14 mouse cellular contexts compared by ENCODE assay signal in the genomic region with DNA sequence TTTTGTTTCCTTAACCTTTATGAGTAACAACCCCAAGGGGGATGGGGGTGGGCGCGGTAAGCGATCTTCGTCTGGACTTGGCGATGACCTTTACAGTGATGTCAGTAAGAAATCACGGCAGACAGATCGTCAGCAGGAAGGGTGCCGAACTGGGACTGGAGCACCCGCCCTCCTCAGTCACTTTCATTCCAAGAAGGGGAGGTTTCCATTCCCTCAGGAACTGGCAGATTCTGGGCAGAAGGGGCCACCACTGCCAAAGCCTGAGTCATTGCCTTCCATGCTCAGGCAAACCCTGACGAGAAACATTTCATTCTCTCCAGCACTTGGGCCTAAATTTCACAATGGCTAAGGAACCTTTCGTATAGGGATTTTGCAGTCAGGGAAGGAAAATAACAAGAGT. TPM values are rescaled to one million over a fixed set of nuclear protein-coding genes. Genes with fewer than 3 reads are reported as not detected.
A peak's percentile ranks its signal among the peaks of the same experiment; 100 is the strongest.
DNase-seq lines count a peak whose midpoint lies in the region; ATAC-seq lines count a peak whose summit lies in the region.
"Had no signal": no experiment of that assay in that cellular context is flagged by ENCODE, and none has a peak within 500 bp of the region (broad histone marks: within the 10 kb centered on the region; RNA-seq: fewer than 3 reads in every experiment).

No protein-coding gene starts in this region.

- H3K9me3 ChIP-seq in kidney, embryonic 14.5 days (ENCODE audit: control insufficient read depth, low read length): no peaks in the 10 kb centered on the region
- H3K9me3 ChIP-seq: limb, embryonic 15.5 days; neural tube, embryonic 13.5 days had no signal

- WGBS in kidney, embryonic 14.5 days: 40% methylated on average over 11 of the region's 11 CpGs

- DNase-seq in kidney, postnatal 36 days: peak; percentile 16 to 18
- DNase-seq in adrenal gland, adult 18-20 months (ENCODE audit: low spot score in 2 of 2): peak; percentile 44 to 50
- DNase-seq in gastrocnemius, postnatal 36 days: peak; percentile 70 to 72
- peak; percentile 4 for DNase-seq in ovary, postnatal 10 days (ENCODE audit: low spot score)
- no peak for DNase-seq in embryo, embryonic 9.5 days (ENCODE audit: extremely low spot score)
- DNase-seq in cerebellum, adult 8-10 months: no peak
- DNase-seq: thymus, postnatal 36 days had no signal

- ATAC-seq in kidney, embryonic 14.5 days (ENCODE audit: low FRiP score, low TSS enrichment): no peak
- ATAC-seq in CD4-positive, CD25-positive, alpha-beta regulatory T cell, adult 4 months: no peak
- ATAC-seq: hindbrain, postnatal 0 days had no signal

- no peak overlapping the region for H3K4me2 ChIP-seq in kidney, embryonic 14.5 days (replicated peaks; ENCODE audit: low read depth, low read length)
- H3K4me2 ChIP-seq: limb, embryonic 15.5 days; neural tube, embryonic 13.5 days had no signal

- intact Hi-C loops in gastrocnemius, postnatal 36 days (cut with DNase I): no loop called here

- H3K36me3 ChIP-seq in kidney, embryonic 14.5 days (ENCODE audit: control insufficient read depth, insufficient read depth, low read length): peaks cover 13% of the 10 kb centered on the region

- no peak overlapping the region for H3K9ac ChIP-seq in kidney, embryonic 14.5 days (ENCODE audit: low read depth, low read length)
- H3K9ac ChIP-seq: limb, embryonic 15.5 days; neural tube, embryonic 13.5 days had no signal

- no peaks in the 10 kb centered on the region for H3K27me3 ChIP-seq in kidney, embryonic 14.5 days (ENCODE audit: control insufficient read depth, insufficient read depth, low read length)
- H3K27me3 ChIP-seq: limb, embryonic 15.5 days; neural tube, embryonic 13.5 days had no signal

- no peaks in the 10 kb centered on the region for H3K4me1 ChIP-seq in kidney, embryonic 14.5 days (ENCODE audit: control insufficient read depth, insufficient read depth, low read length)
- H3K4me1 ChIP-seq: limb, embryonic 15.5 days; neural tube, embryonic 13.5 days had no signal

- no peak overlapping the region for H3K4me3 ChIP-seq in kidney, embryonic 14.5 days (ENCODE audit: low read length)
- H3K4me3 ChIP-seq: limb, embryonic 15.5 days; neural tube, embryonic 13.5 days had no signal

- no peak overlapping the region for H3K27ac ChIP-seq in kidney, embryonic 14.5 days (ENCODE audit: low read depth, low read length)
- H3K27ac ChIP-seq: hindbrain, postnatal 0 days; limb, embryonic 15.5 days; neural tube, embryonic 13.5 days had no signal

RNA-seq across cellular contexts. Expression of a gene that starts 13.8 kb away (rescaled TPM):
- polyA plus RNA-seq in kidney, embryonic 14.5 days (2014; fragmentation: Nextera tagmentation; extraction: Ambion mirVana): 36.5 and 51.0 TPM in 2 replicates
- total RNA-seq in adrenal gland, adult 18-20 months (2021): 10 to 100 TPM; 68.0 to 84.4 TPM
- 10 to 100 TPM; 44.6 to 52.2 TPM for total RNA-seq in gastrocnemius, postnatal 36 days (2021)
- polyA plus RNA-seq in CD4-positive, CD25-positive, alpha-beta regulatory T cell, adult 4 months (2017; shearing (Covaris generic)): 10 to 100 TPM; 12.9 to 18.1 TPM

RNA-seq across cellular contexts. Expression of a gene that starts 26.6 kb away (rescaled TPM):
- 8.2 and 12.2 TPM in 2 replicates for polyA plus RNA-seq in kidney, embryonic 14.5 days (2014; fragmentation: Nextera tagmentation; extraction: Ambion mirVana)
- 10 to 100 TPM; 67.1 to 73.7 TPM for total RNA-seq in adrenal gland, adult 18-20 months (2021)
- total RNA-seq in gastrocnemius, postnatal 36 days (2021): 10 to 100 TPM; 10.2 TPM
- 10 to 100 TPM in 1 of 2 experiments, 1 to 10 TPM in 1; 10.0 to 12.1 TPM for polyA plus RNA-seq in CD4-positive, CD25-positive, alpha-beta regulatory T cell, adult 4 months (2017; shearing (Covaris generic))

RNA-seq across cellular contexts. Expression of a gene that starts 43.9 kb away (rescaled TPM):
- not detected in 2 replicates for polyA plus RNA-seq in kidney, embryonic 14.5 days (2014; fragmentation: Nextera tagmentation; extraction: Ambion mirVana)
- not detected for total RNA-seq in adrenal gland, adult 18-20 months (2021)
- total RNA-seq in gastrocnemius, postnatal 36 days (2021): not detected
- polyA plus RNA-seq in CD4-positive, CD25-positive, alpha-beta regulatory T cell, adult 4 months (2017; shearing (Covaris generic)): not detected
- total RNA-seq: common myeloid progenitor, adult 5-6 weeks; hindbrain, postnatal 0 days had no signal
- polyA plus RNA-seq: G1E; hindbrain, postnatal 0 days; limb, embryonic 15.5 days; neural tube, embryonic 13.5 days had no signal

Comparison
In these comparisons a context has a peak if more than half of its experiments do, and no peak if none do; other contexts are left out.
1. DNase-seq: peak in kidney, postnatal 36 days (2 of 2), adrenal gland, adult 18-20 months (2 of 2), gastrocnemius, postnatal 36 days (2 of 2) and ovary, postnatal 10 days (single experiment); none in embryo, embryonic 9.5 days (single experiment) and cerebellum, adult 8-10 months (single experiment).
2. RNA of a gene that starts 26.6 kb away (total RNA-seq): 67.1 to 73.7 TPM in adrenal gland, adult 18-20 months; 10.2 TPM in gastrocnemius, postnatal 36 days; every median in the first group is over 4 times any median in the second.